Mouse (Mus musculus) MEL (cell line): ENCODE results near the gene Tarbp2. TPM values are rescaled to one million over a fixed set of nuclear protein-coding genes. Genes with fewer than 3 reads are reported as not detected.

Experiments
- DNase-seq: peaks from one replicate; pipeline ENCODE4 v3.0.0; 2011; ENCODE audit warnings: low read depth, low spot score
- H3K27ac ChIP-seq: 2 replicates; pipeline ENCODE4 v1.5.1; 2012; ENCODE audit warnings: low read depth, mild to moderate bottlenecking, control low read depth, low read length, moderate library complexity; ENCODE audit not compliant: control insufficient read depth
- H3K27me3 ChIP-seq, 2 experiments: fragments of 150-350 bp in 1 of 2; sonication (generic) in 1 of 2; 2 replicates each; pipeline ENCODE4 v1.6.1; 2012; ENCODE audit warnings: low read length in 2 of 2, mild to moderate bottlenecking in 2 of 2, improper control_type of control experiment in 1 of 2, moderate library complexity in 1 of 2; ENCODE audit not compliant: insufficient read depth in 2 of 2, control insufficient read depth in 1 of 2
- H3K36me3 ChIP-seq, 2 experiments: 2 replicates each; pipeline ENCODE4 v1.6.1; 2012 to 2014; ENCODE audit warnings: low read length in 2 of 2, improper control_type of control experiment in 1 of 2, inconsistent platforms in 1 of 2, mild to moderate bottlenecking in 1 of 2; ENCODE audit not compliant: insufficient read depth in 2 of 2, control insufficient read depth in 1 of 2
- H3K4me1 ChIP-seq, 2 experiments: fragments of 150-350 bp in 1 of 2; sonication (generic) in 1 of 2; 2 replicates each; pipeline ENCODE4 v1.6.1; 2012; ENCODE audit warnings: low read length in 2 of 2, improper control_type of control experiment in 1 of 2, mild to moderate bottlenecking in 1 of 2; ENCODE audit not compliant: insufficient read depth in 2 of 2, control insufficient read depth in 1 of 2
- H3K4me3 ChIP-seq, 2 experiments: fragments of 150-350 bp in 1 of 2; sonication (generic) in 1 of 2; 2 replicates each; pipeline ENCODE4 v1.5.1; 2012; ENCODE audit warnings: low read depth in 2 of 2, low read length in 2 of 2, mild to moderate bottlenecking in 2 of 2, moderate library complexity in 2 of 2, control low read depth in 1 of 2, improper control_type of control experiment in 1 of 2; ENCODE audit not compliant: control insufficient read depth in 1 of 2, insufficient read depth in 1 of 2
- H3K79me2 ChIP-seq: 2 replicates; pipeline ENCODE4 v1.6.1; 2012; ENCODE audit warnings: mild to moderate bottlenecking, low read length, moderate library complexity; ENCODE audit not compliant: control insufficient read depth, poor library complexity, insufficient read depth
- H3K9ac ChIP-seq: 2 replicates; pipeline ENCODE4 v1.6.1; 2012; ENCODE audit warnings: low read depth, mild to moderate bottlenecking, control low read depth, low read length, moderate library complexity; ENCODE audit not compliant: control insufficient read depth, poor library complexity, severe bottlenecking
- H3K9me3 ChIP-seq: fragments of 150-350 bp; sonication (generic); replicated peaks from 2 replicates; pipeline ENCODE4 v1.6.1; 2012; ENCODE audit warnings: mild to moderate bottlenecking, low read length, improper control_type of control experiment, moderate library complexity; ENCODE audit not compliant: insufficient read depth
- BHLHE40 ChIP-seq: IDR thresholded peaks from 2 replicates; pipeline ENCODE4 v1.6.1; 2012; ENCODE audit warnings: low read depth, mild to moderate bottlenecking, inconsistent platforms, low read length, improper control_type of control experiment, borderline replicate concordance
- ELF1 ChIP-seq: IDR thresholded peaks from 2 replicates; pipeline ENCODE4 v1.6.1; 2014; ENCODE audit warnings: low read depth, mild to moderate bottlenecking, inconsistent platforms, low read length, improper control_type of control experiment, moderate library complexity
- ETS1 ChIP-seq: IDR thresholded peaks from 2 replicates; pipeline ENCODE4 v1.6.1; 2012; ENCODE audit warnings: low read depth, mild to moderate bottlenecking, inconsistent platforms, low read length, improper control_type of control experiment, moderate library complexity
- GABPA ChIP-seq: IDR thresholded peaks from 2 replicates; pipeline ENCODE4 v1.6.1; 2012; ENCODE audit warnings: low read depth, mild to moderate bottlenecking, inconsistent platforms, low read length, improper control_type of control experiment, moderate library complexity
- JUND ChIP-seq: IDR thresholded peaks from 2 replicates; pipeline ENCODE4 v1.6.1; 2011; ENCODE audit warnings: low read depth, mild to moderate bottlenecking, improper control_type of control experiment, low read length
- MAFK ChIP-seq: IDR thresholded peaks from 2 replicates; pipeline ENCODE4 v1.6.1; 2011; ENCODE audit warnings: low read depth, mild to moderate bottlenecking, low read length, improper control_type of control experiment, borderline replicate concordance
- MAX ChIP-seq: IDR thresholded peaks from 2 replicates; pipeline ENCODE4 v1.6.1; 2011; ENCODE audit warnings: low read length, improper control_type of control experiment
- MAZ ChIP-seq: IDR thresholded peaks from 2 replicates; pipeline ENCODE4 v1.6.1; 2012; ENCODE audit warnings: low read depth, mild to moderate bottlenecking, inconsistent platforms, low read length, improper control_type of control experiment
- MEF2A ChIP-seq: IDR thresholded peaks from 2 replicates; pipeline ENCODE4 v1.6.1; 2014; ENCODE audit warnings: low read depth, mild to moderate bottlenecking, inconsistent platforms, low read length, improper control_type of control experiment; ENCODE audit not compliant: poor library complexity, insufficient replicate concordance, severe bottlenecking; ENCODE audit errors: extremely low read depth
- MXI1 ChIP-seq: IDR thresholded peaks from 2 replicates; pipeline ENCODE4 v1.6.1; 2011; ENCODE audit warnings: mild to moderate bottlenecking, low read depth, low read length, improper control_type of control experiment
- MYB ChIP-seq: IDR thresholded peaks from 2 replicates; pipeline ENCODE4 v1.6.1; 2011; ENCODE audit warnings: mild to moderate bottlenecking, low read depth, low read length, improper control_type of control experiment
- POLR2A ChIP-seq, 2 experiments: IDR thresholded peaks; 2 replicates each; pipeline ENCODE4 v1.6.1; 2011 to 2012; ENCODE audit warnings: low read length in 2 of 2, mild to moderate bottlenecking in 2 of 2, control low read depth in 1 of 2, improper control_type of control experiment in 1 of 2, low read depth in 1 of 2, moderate library complexity in 1 of 2; ENCODE audit not compliant: control insufficient read depth in 1 of 2, insufficient read depth in 1 of 2, poor library complexity in 1 of 2
- POLR2AphosphoS5 ChIP-seq: IDR thresholded peaks from 2 replicates; pipeline ENCODE4 v1.6.1; 2012; ENCODE audit warnings: low read depth, borderline replicate concordance, mild to moderate bottlenecking, inconsistent platforms, low read length, moderate library complexity, mixed read lengths
- SIN3A ChIP-seq: IDR thresholded peaks from 2 replicates; pipeline ENCODE4 v1.6.1; 2012; ENCODE audit warnings: low read length, improper control_type of control experiment, inconsistent platforms
- TBP ChIP-seq: IDR thresholded peaks from 2 replicates; pipeline ENCODE4 v1.8.0; 2011; ENCODE audit warnings: low read depth, low read length, improper control_type of control experiment
- UBTF ChIP-seq: IDR thresholded peaks from 2 replicates; pipeline ENCODE4 v1.6.1; 2012; ENCODE audit warnings: low read depth, mild to moderate bottlenecking, inconsistent platforms, low read length, improper control_type of control experiment, moderate library complexity, borderline replicate concordance; ENCODE audit not compliant: insufficient read depth
- polyA plus RNA-seq, 2 experiments: library from polyadenylated mRNA; stranded (reverse) in 1 of 2; unstranded in 1 of 2; fragments of >175 nt in 1 of 2; fragments of >200 nt in 1 of 2; gene quantifications; 2 replicates each; pipeline versions ENCODE4 v1.2.1 to v1.2.4; 2012; ENCODE audit warnings: low replicate concordance in 2 of 2, low read depth in 1 of 2; ENCODE audit not compliant: insufficient read length in 2 of 2, insufficient read depth in 1 of 2, missing spikeins in 1 of 2
- total RNA-seq: library from RNA; depleted of rRNA; stranded (reverse); fragments of 300-350 nt; gene quantifications from 2 replicates; pipeline ENCODE4 v1.2.3, GENCODE M21; 2012

The Tarbp2 gene
- total and polyA plus RNA-seq, 3 experiments = 155 to 182 TPM; not detected in 1

DNA sequence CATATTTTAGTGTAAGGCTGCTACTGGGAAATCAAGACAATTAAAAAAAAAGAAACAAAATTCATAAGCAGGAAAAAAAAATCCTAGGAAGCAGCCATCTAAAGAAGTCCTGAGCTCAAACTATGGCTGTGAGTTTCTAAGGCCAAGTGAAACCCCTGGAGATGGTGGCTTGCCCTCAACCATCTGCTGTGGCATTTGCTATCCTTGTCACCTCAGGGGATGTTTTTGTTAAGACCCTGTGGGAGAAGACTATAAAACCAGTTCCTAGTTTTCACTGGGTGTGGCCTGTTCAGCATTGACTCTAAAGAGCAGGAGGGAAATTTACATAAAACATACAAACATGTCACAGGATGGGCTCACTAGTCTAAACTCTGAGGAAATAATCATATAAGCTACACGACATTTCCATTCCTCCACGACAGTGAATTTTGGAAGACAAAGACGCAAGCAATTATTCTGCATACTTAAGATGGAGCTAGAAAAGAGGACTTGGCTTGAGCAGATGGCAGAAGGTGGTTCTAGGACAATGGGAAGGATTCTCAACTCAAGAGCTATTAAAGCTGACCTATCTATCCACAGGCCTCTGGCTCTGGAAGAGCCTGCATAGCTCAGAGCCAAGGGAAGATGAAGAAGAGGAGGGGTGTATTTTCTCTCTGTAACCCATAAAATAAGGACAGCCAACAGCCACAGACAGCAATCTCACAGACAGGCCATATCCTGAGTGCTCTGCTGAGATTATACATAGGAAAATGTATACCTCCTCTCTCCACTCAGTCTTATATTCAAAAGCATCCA, 14.3 kb downstream of the Tarbp2 start:
- Histone ChIP-seq H3K4me1 (no peaks in the 10 kb centered on the region), H3K4me3 (no peak overlapping the region), H3K27me3 (no peaks in the 10 kb centered on the region), H3K9me3 (no peaks in the 10 kb centered on the region), H3K9ac (no peak overlapping the region), H3K27ac (no peak overlapping the region), H3K79me2 (no peaks in the 10 kb centered on the region), H3K36me3 (peaks cover 0 to 39% of the 10 kb centered on the region in 2 experiments; a peak in 2 of 4 replicates)
- DNase-seq = no peak
- TF ChIP-seq MAZ (no peak), BHLHE40 (no peak)

GRCm38 (mm10) chr15:102533926-102534325, 15.9 kb downstream of the Tarbp2 start:
- Histone ChIP-seq H3K9ac (no peak overlapping the region), H3K4me1 (no peaks in the 10 kb centered on the region), H3K9me3 (no peaks in the 10 kb centered on the region), H3K27ac (no peak overlapping the region), H3K27me3 (no peaks in the 10 kb centered on the region), H3K79me2 (no peaks in the 10 kb centered on the region), H3K36me3 (peaks cover 0 to 46% of the 10 kb centered on the region in 2 experiments; a peak in 2 of 4 replicates), H3K4me3 (no peak overlapping the region)
- DNase-seq = no peak
- TF ChIP-seq POLR2AphosphoS5 = no peak
- TF ChIP-seq JUND = no peak
- TF ChIP-seq MYB = no peak
- no peak for TF ChIP-seq GABPA
- TF ChIP-seq MAX = no peak
- no peak for TF ChIP-seq UBTF

GRCm38 (mm10) chr15:102544801-102545200, 26.8 kb downstream of the Tarbp2 start:
- TF ChIP-seq ETS1 (no peak), POLR2A (IDR thresholded peaks at IDR 0.05; ENCODE audit: control insufficient read depth in 1 of 2, insufficient read depth in 1 of 2, low read depth in 1 of 2, low read length in 2 of 2, poor library complexity in 1 of 2) (no peak), UBTF (no peak), MAFK (no peak), MXI1 (no peak), TBP (no peak), ELF1 (no peak), SIN3A (no peak), MAX (no peak), MEF2A (no peak)
- H3K9ac ChIP-seq = no peak overlapping the region
- H3K79me2 ChIP-seq = no peaks in the 10 kb centered on the region
- H3K9me3 ChIP-seq = no peaks in the 10 kb centered on the region
- H3K27me3 ChIP-seq = no peaks in the 10 kb centered on the region
- H3K36me3 ChIP-seq = peaks cover 0 to 25% of the 10 kb centered on the region in 2 experiments; a peak in 2 of 4 replicates
- no peak for DNase-seq
- H3K4me3 ChIP-seq = no peak overlapping the region
- no peak overlapping the region for H3K27ac ChIP-seq
- no peaks in the 10 kb centered on the region for H3K4me1 ChIP-seq
